Mouse (Mus musculus) CH12.LX (cell line): Measurements from ENCODE around the gene 4933402D24Rik. TPM values are rescaled to one million over a fixed set of nuclear protein-coding genes. Genes with fewer than 3 reads are reported as not detected.

Experiments used
- DNase-seq: peaks from one replicate; pipeline ENCODE4 v3.0.0-alpha.2; 2013; ENCODE audit errors: extremely low read depth
- H3K27ac ChIP-seq: 2 replicates; pipeline ENCODE4 v1.5.1; 2012; ENCODE audit warnings: low read depth, mild to moderate bottlenecking, control low read depth, moderate library complexity; ENCODE audit not compliant: insufficient read depth
- H3K27me3 ChIP-seq: replicated peaks from 2 replicates; pipeline ENCODE3; 2012; ENCODE audit warnings: inconsistent platforms
- H3K36me3 ChIP-seq, 2 experiments: replicated peaks in 1 of 2; 2 replicates each; pipeline versions ENCODE3 to v1.6.1; 2012; ENCODE audit warnings: inconsistent platforms in 1 of 2, low read length in 1 of 2, mild to moderate bottlenecking in 1 of 2, mixed read lengths in 1 of 2, moderate library complexity in 1 of 2; ENCODE audit not compliant: control insufficient read depth in 1 of 2, insufficient read depth in 1 of 2
- H3K4me1 ChIP-seq, 2 experiments: 2 replicates each; pipeline ENCODE4 v1.6.1; 2012; ENCODE audit warnings: inconsistent platforms in 1 of 2, moderate library complexity in 1 of 2; ENCODE audit not compliant: insufficient read depth in 2 of 2, control insufficient read depth in 1 of 2
- H3K4me2 ChIP-seq: 2 replicates; pipeline ENCODE4 v1.6.1; 2012; ENCODE audit warnings: low read depth, mild to moderate bottlenecking, control low read depth; ENCODE audit not compliant: poor library complexity, insufficient read depth, severe bottlenecking
- H3K4me3 ChIP-seq, 3 experiments: fragments of 150-350 bp in 1 of 3; sonication (generic) in 1 of 3; replicated peaks in 1 of 3; 2 replicates each; pipeline versions ENCODE3 to v1.5.1; 2011 to 2012; ENCODE audit warnings: low read depth in 2 of 3, low read length in 2 of 3, mild to moderate bottlenecking in 2 of 3, moderate library complexity in 2 of 3, control low read depth in 1 of 3, improper control_type of control experiment in 1 of 3, inconsistent platforms in 1 of 3, mixed read lengths in 1 of 3; ENCODE audit not compliant: poor library complexity in 1 of 3
- H3K79me2 ChIP-seq: replicated peaks from 2 replicates; pipeline ENCODE4 v1.6.1; 2012; ENCODE audit warnings: mild to moderate bottlenecking, moderate library complexity; ENCODE audit not compliant: control insufficient read depth, poor library complexity, insufficient read depth, severe bottlenecking; ENCODE audit errors: extremely low read depth
- H3K9ac ChIP-seq: 2 replicates; pipeline ENCODE4 v1.6.1; 2012; ENCODE audit warnings: low read depth, mild to moderate bottlenecking, control low read depth, moderate library complexity; ENCODE audit not compliant: insufficient read depth
- H3K9me3 ChIP-seq: replicated peaks from 2 replicates; pipeline ENCODE3; 2012; ENCODE audit warnings: low read length, inconsistent platforms, mixed read lengths
- CHD2 ChIP-seq: IDR thresholded peaks from 2 replicates; pipeline ENCODE4 v1.6.1; 2011; ENCODE audit warnings: low read length, improper control_type of control experiment
- HCFC1 ChIP-seq: IDR thresholded peaks from 2 replicates; pipeline ENCODE4 v1.6.1; 2012; ENCODE audit warnings: low read depth, mild to moderate bottlenecking, inconsistent platforms, low read length, improper control_type of control experiment
- JUND ChIP-seq: conservative IDR thresholded peaks from 2 replicates; pipeline ENCODE4 v1.6.1; 2011; ENCODE audit warnings: low read depth, low read length, improper control_type of control experiment
- KAT2A ChIP-seq: IDR thresholded peaks from 2 replicates; pipeline ENCODE4 v1.6.1; 2012; ENCODE audit warnings: low read length, improper control_type of control experiment, inconsistent platforms; ENCODE audit not compliant: insufficient replicate concordance
- MAX ChIP-seq: IDR thresholded peaks from 2 replicates; pipeline ENCODE4 v1.6.1; 2011; ENCODE audit warnings: low read length, improper control_type of control experiment
- MAZ ChIP-seq: IDR thresholded peaks from 2 replicates; pipeline ENCODE4 v1.6.1; 2012; ENCODE audit warnings: low read depth, mild to moderate bottlenecking, inconsistent platforms, low read length, improper control_type of control experiment, moderate library complexity
- MEF2A ChIP-seq: IDR thresholded peaks from 2 replicates; pipeline ENCODE4 v1.6.1; 2014; ENCODE audit warnings: low read depth, mild to moderate bottlenecking, inconsistent platforms, low read length, improper control_type of control experiment, borderline replicate concordance
- MYC ChIP-seq: IDR thresholded peaks from 2 replicates; pipeline ENCODE4 v1.6.1; 2011; ENCODE audit warnings: low read depth, mild to moderate bottlenecking, improper control_type of control experiment, low read length
- NELFE ChIP-seq: IDR thresholded peaks from 2 replicates; pipeline ENCODE4 v1.6.1; 2011; ENCODE audit warnings: low read depth, low read length, improper control_type of control experiment
- NRF1 ChIP-seq: IDR thresholded peaks from 2 replicates; pipeline ENCODE4 v1.6.1; 2014; ENCODE audit warnings: low read depth, mild to moderate bottlenecking, inconsistent platforms, low read length, improper control_type of control experiment, moderate library complexity
- POLR2A ChIP-seq: IDR thresholded peaks from 2 replicates; pipeline ENCODE4 v1.6.1; 2011; ENCODE audit warnings: low read depth, mild to moderate bottlenecking, improper control_type of control experiment, low read length
- SIN3A ChIP-seq: IDR thresholded peaks from 2 replicates; pipeline ENCODE4 v1.6.1; 2012; ENCODE audit warnings: low read length, improper control_type of control experiment, inconsistent platforms
- SMC3 ChIP-seq: IDR thresholded peaks from 2 replicates; pipeline ENCODE4 v1.6.1; 2011; ENCODE audit warnings: low read depth, low read length, improper control_type of control experiment
- UBTF ChIP-seq: IDR thresholded peaks from 2 replicates; pipeline ENCODE4 v1.6.1; 2012; ENCODE audit warnings: low read depth, mild to moderate bottlenecking, inconsistent platforms, low read length, improper control_type of control experiment, moderate library complexity
- USF1 ChIP-seq: IDR thresholded peaks from 2 replicates; pipeline ENCODE4 v1.6.1; 2014; ENCODE audit warnings: low read depth, mild to moderate bottlenecking, inconsistent platforms, low read length, improper control_type of control experiment
- USF2 ChIP-seq: conservative IDR thresholded peaks from 2 replicates; pipeline ENCODE4 v1.6.1; 2011; ENCODE audit warnings: low read depth, low read length, improper control_type of control experiment
- ZC3H11A ChIP-seq: IDR thresholded peaks from 2 replicates; pipeline ENCODE4 v1.6.1; 2012; ENCODE audit warnings: low read depth, mild to moderate bottlenecking, inconsistent platforms, low read length, improper control_type of control experiment
- ZKSCAN1 ChIP-seq: IDR thresholded peaks from 2 replicates; pipeline ENCODE4 v1.6.1; 2012; ENCODE audit warnings: low read depth, inconsistent platforms, low read length, improper control_type of control experiment, borderline replicate concordance
- ZNF384 ChIP-seq: IDR thresholded peaks from 2 replicates; pipeline ENCODE4 v1.6.1; 2012; ENCODE audit warnings: low read depth, low read length, improper control_type of control experiment, inconsistent platforms
- dilution Hi-C: fragments of 300-500 bp; cut with MboI; formaldehyde crosslinking; loops from 2 replicates; pipeline ENCODE4 v1.14.3; 2020; ENCODE audit warnings: low sequenced_read_pairs; ENCODE audit not compliant: extremely low pct_unique_long_range_greater_than_20kb, extremely low pct_ligation_motif_present
- in situ Hi-C: fragments of 300-500 bp; cut with MboI; formaldehyde crosslinking; loops from 3 replicates; pipeline ENCODE4 v1.14.3; 2019; ENCODE audit warnings: low sequenced_read_pairs, low pct_ligation_motif_present, low pct_unique_long_range_greater_than_20kb, mixed read lengths
- polyA plus RNA-seq: library from polyadenylated mRNA; unstranded; fragments of >175 nt; gene quantifications from 2 replicates; pipeline ENCODE4 v1.2.1, GENCODE M21; 2012; ENCODE audit warnings: low read depth; ENCODE audit not compliant: insufficient read length
- total RNA-seq, 2 experiments: library from RNA; depleted of rRNA; stranded (reverse); fragments of 300-350 nt in 1 of 2; fragments of >200 nt in 1 of 2; gene quantifications; 2 replicates each; pipeline ENCODE4 v1.2.3; 2012 to 2014

4933402D24Rik gene
- total RNA-seq (2012; rRNA removed): not detected in 2 replicates
- total RNA-seq (2014; rRNA removed): not detected in 2 replicates
- 0.18 TPM in 1 of 2 replicates, not detected in the other for polyA plus RNA-seq

DNA sequence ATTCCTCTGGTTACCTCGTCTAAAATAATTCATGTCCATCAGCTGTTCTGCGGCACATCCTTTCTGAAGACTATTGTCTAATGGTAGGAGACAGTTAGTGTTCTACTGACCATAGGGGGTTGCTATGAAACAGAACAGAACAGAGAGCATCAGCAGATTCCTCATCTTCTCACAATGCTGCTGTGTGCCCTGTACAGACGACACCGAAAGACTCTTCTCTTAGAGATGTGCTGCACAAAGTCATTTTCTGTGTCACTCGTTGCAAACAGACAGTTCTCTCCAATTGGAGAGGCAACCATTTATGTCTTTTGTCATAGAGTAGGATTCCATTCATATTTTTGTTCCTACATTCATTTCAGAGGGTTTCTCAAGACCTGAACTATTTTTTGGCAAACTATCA, at the start of gene 4933402D24Rik:
4933402D24Rik (minus strand) TSS at position 101 of the 400 bp plus-strand sequence.
- no peaks in the 10 kb centered on the region for H3K79me2 ChIP-seq
- H3K4me1 ChIP-seq: no peaks in the 10 kb centered on the region
- TF ChIP-seq MAZ (no peak), CHD2 (no peak), NELFE (no peak), ZC3H11A (no peak), SMC3 (no peak)
- dilution Hi-C loops: no loop called here
- DNase-seq: no peak
- H3K9ac ChIP-seq: no peak within 1 kb of the TSS
- H3K27ac ChIP-seq: no peak within 1 kb of the TSS
- H3K9me3 ChIP-seq: no peaks in the 10 kb centered on the region
- in situ Hi-C loops: loop anchor here (10.0 kb wide), 1 partner anchor 676 kb away; no protein-coding TSS in a partner anchor
- no peaks in the 10 kb centered on the region for H3K36me3 ChIP-seq
- H3K27me3 ChIP-seq: no peaks in the 10 kb centered on the region
- H3K4me2 ChIP-seq: no peak within 1 kb of the TSS
- no peak within 1 kb of the TSS for H3K4me3 ChIP-seq

- dilution Hi-C loops: no loop called here
- no peak overlapping the region for H3K4me3 ChIP-seq
- no peaks in the 10 kb centered on the region for H3K9me3 ChIP-seq
Observed at GRCm38 (mm10) chr1:63808584-63808983, 39.5 kb upstream of the 4933402D24Rik start.

GRCm38 (mm10) chr1:63805095-63805494, 36.0 kb upstream of the 4933402D24Rik start:
- Histone ChIP-seq H3K4me3 (no peak overlapping the region), H3K27me3 (no peaks in the 10 kb centered on the region), H3K27ac (no peak overlapping the region), H3K36me3 (no peaks in the 10 kb centered on the region), H3K9ac (no peak overlapping the region), H3K4me2 (no peak overlapping the region), H3K4me1 (no peaks in the 10 kb centered on the region), H3K79me2 (no peaks in the 10 kb centered on the region), H3K9me3 (no peaks in the 10 kb centered on the region)
- DNase-seq: no peak
- in situ Hi-C loops (no loop called here), dilution Hi-C loops (no loop called here)
- TF ChIP-seq CHD2: no peak
- TF ChIP-seq ZKSCAN1: no peak
- TF ChIP-seq MEF2A: no peak
- TF ChIP-seq ZNF384: no peak
- TF ChIP-seq KAT2A: no peak
- TF ChIP-seq NRF1: no peak

More at GRCm38 (mm10) chr1:63808584-63808983, 39.5 kb upstream of the 4933402D24Rik start:
- Histone ChIP-seq H3K79me2 (no peaks in the 10 kb centered on the region), H3K4me2 (no peak overlapping the region), H3K36me3 (no peaks in the 10 kb centered on the region), H3K4me1 (no peaks in the 10 kb centered on the region), H3K9ac (no peak overlapping the region), H3K27me3 (no peaks in the 10 kb centered on the region), H3K27ac (no peak overlapping the region)
- no peak for DNase-seq
- in situ Hi-C loops: no loop called here
- TF ChIP-seq JUND (no peak), SIN3A (no peak), UBTF (no peak), SMC3 (no peak), USF2 (no peak), CHD2 (no peak), HCFC1 (no peak), USF1 (no peak), ZNF384 (no peak), MAX (no peak), POLR2A (no peak), NRF1 (no peak), MYC (no peak)
